In genomic region chr5:102705170-102705569, GRCm38 (mm10) we compare ENCODE assay signal across 23 mouse cellular contexts.
DNase-seq lines count a peak whose midpoint lies in the region; ATAC-seq and TF ChIP-seq lines count a peak whose summit lies in the region.
"Had no signal": no experiment of that assay in that cellular context is flagged by ENCODE, and none has a peak within 500 bp of the region (broad histone marks: within the 10 kb centered on the region; RNA-seq: fewer than 3 reads in every experiment).

No protein-coding gene starts in this region.

- WGBS in kidney, embryonic 15.5 days, result 17% methylated on average over 2 of the region's 2 CpGs
- 35% methylated on average over 2 of the region's 2 CpGs for WGBS in kidney, embryonic 14.5 days
- 15% methylated on average over 2 of the region's 2 CpGs for WGBS in kidney, postnatal 0 days
- 34% methylated on average over 2 of the region's 2 CpGs for WGBS in forebrain, embryonic 13.5 days

- no peak overlapping the region for H3K4me2 ChIP-seq in kidney, embryonic 15.5 days
- no peak overlapping the region for H3K4me2 ChIP-seq in kidney, embryonic 14.5 days (replicated peaks; ENCODE audit: low read depth, low read length)
- H3K4me2 ChIP-seq in kidney, postnatal 0 days (ENCODE audit: low read length), result no peak overlapping the region
- H3K4me2 ChIP-seq in forebrain, embryonic 13.5 days, result no peak overlapping the region
- H3K4me2 ChIP-seq: heart, embryonic 11.5 days; limb, embryonic 12.5 days; liver, embryonic 11.5 days; midbrain, embryonic 12.5 days; neural tube, embryonic 15.5 days had no signal

- 0 out of 2 replicates have a peak overlapping the region, but pooled peaks have one; percentile 35 for H3K27ac ChIP-seq in kidney, embryonic 15.5 days
- H3K27ac ChIP-seq in kidney, embryonic 14.5 days (ENCODE audit: low read depth, low read length), result no peak overlapping the region
- 0 out of 2 replicates have a peak overlapping the region, but pooled peaks have one; percentile 47 for H3K27ac ChIP-seq in kidney, postnatal 0 days
- H3K27ac ChIP-seq in forebrain, embryonic 13.5 days, result no peak overlapping the region
- H3K27ac ChIP-seq: gastrocnemius, adult 2 months; hindbrain, embryonic 10.5 days; hindbrain, postnatal 0 days; layer of hippocampus, adult 2 months; limb, embryonic 12.5 days; midbrain, embryonic 12.5 days; neural tube, embryonic 15.5 days had no signal

- DNase-seq in adipocyte (ENCODE audit: low spot score), result peak; percentile 18
- no peak for DNase-seq in kidney, postnatal 0 days (ENCODE audit: low spot score)
- no peak for DNase-seq in right cerebral cortex, postnatal 10 days (ENCODE audit: low spot score in 2 of 2)
- DNase-seq: adrenal gland, adult 8-10 months; cerebellum, adult 11-12 months; cerebellum, postnatal 25 days; gastrocnemius, adult 2 months; layer of hippocampus, postnatal 36 days; liver, postnatal 0 days had no signal

- H3K9me3 ChIP-seq in kidney, embryonic 15.5 days (replicated peaks), result no peaks in the 10 kb centered on the region
- no peaks in the 10 kb centered on the region for H3K9me3 ChIP-seq in kidney, embryonic 14.5 days (ENCODE audit: control insufficient read depth, low read length)
- H3K9me3 ChIP-seq in kidney, postnatal 0 days (replicated peaks; ENCODE audit: low read length), result no peaks in the 10 kb centered on the region
- no peaks in the 10 kb centered on the region for H3K9me3 ChIP-seq in forebrain, embryonic 13.5 days (replicated peaks)
- H3K9me3 ChIP-seq: hindbrain, embryonic 10.5 days; limb, embryonic 12.5 days; midbrain, embryonic 12.5 days; neural tube, embryonic 15.5 days had no signal

- no peak overlapping the region for H3K4me3 ChIP-seq in kidney, embryonic 15.5 days (replicated peaks)
- no peak overlapping the region for H3K4me3 ChIP-seq in kidney, embryonic 14.5 days (ENCODE audit: low read length)
- H3K4me3 ChIP-seq in kidney, postnatal 0 days (replicated peaks; ENCODE audit: low read depth, low read length), result no peak overlapping the region
- no peak overlapping the region for H3K4me3 ChIP-seq in forebrain, embryonic 13.5 days
- H3K4me3 ChIP-seq: gastrocnemius, adult 2 months; hindbrain, embryonic 10.5 days; layer of hippocampus, adult 2 months; limb, embryonic 12.5 days; midbrain, embryonic 12.5 days; neural tube, embryonic 15.5 days had no signal

- no peaks in the 10 kb centered on the region for H3K36me3 ChIP-seq in kidney, embryonic 15.5 days
- H3K36me3 ChIP-seq in kidney, embryonic 14.5 days (ENCODE audit: control insufficient read depth, insufficient read depth, low read length), result no peaks in the 10 kb centered on the region
- no peaks in the 10 kb centered on the region for H3K36me3 ChIP-seq in kidney, postnatal 0 days (ENCODE audit: insufficient read depth, low read length)
- no peaks in the 10 kb centered on the region for H3K36me3 ChIP-seq in forebrain, embryonic 13.5 days (ENCODE audit: poor library complexity, severe bottlenecking)
- H3K36me3 ChIP-seq: hindbrain, embryonic 10.5 days; limb, embryonic 12.5 days; midbrain, embryonic 12.5 days; neural tube, embryonic 15.5 days had no signal

- peaks cover 19% of the 10 kb centered on the region for H3K4me1 ChIP-seq in kidney, embryonic 15.5 days
- peaks cover 7% of the 10 kb centered on the region; the same call in 1 of the 2 replicates for H3K4me1 ChIP-seq in kidney, embryonic 14.5 days (ENCODE audit: control insufficient read depth, insufficient read depth, low read length)
- H3K4me1 ChIP-seq in kidney, postnatal 0 days (replicated peaks; ENCODE audit: insufficient read depth, low read length), result peaks cover 8% of the 10 kb centered on the region; the same call in 1 of the 2 replicates
- no peaks in the 10 kb centered on the region for H3K4me1 ChIP-seq in forebrain, embryonic 13.5 days
- H3K4me1 ChIP-seq: midbrain, embryonic 12.5 days had no signal

- no peak for TF ChIP-seq CTCF in kidney, postnatal 0 days (IDR thresholded peaks at IDR 0.05; ENCODE audit: low read depth)

- no peak for ATAC-seq in kidney, embryonic 15.5 days (replicated peaks; ENCODE audit: low FRiP score)
- ATAC-seq in kidney, embryonic 14.5 days (ENCODE audit: low FRiP score, low TSS enrichment), result no peak
- ATAC-seq in kidney, postnatal 0 days (replicated peaks; ENCODE audit: low FRiP score, low read depth), result no peak
- ATAC-seq in megakaryocyte progenitor cell, adult 5-6 weeks (replicated peaks; ENCODE audit: poor library complexity), result peak; percentile 46
- ATAC-seq in forebrain, embryonic 13.5 days, result no peak
- ATAC-seq: forebrain, embryonic 14.5 days; hindbrain, postnatal 0 days; intestine, embryonic 16.5 days; liver, postnatal 0 days had no signal

- H3K9ac ChIP-seq in kidney, embryonic 15.5 days, result no peak overlapping the region
- no peak overlapping the region for H3K9ac ChIP-seq in kidney, embryonic 14.5 days (ENCODE audit: low read depth, low read length)
- H3K9ac ChIP-seq in kidney, postnatal 0 days (ENCODE audit: low read depth, low read length), result no peak overlapping the region
- no peak overlapping the region for H3K9ac ChIP-seq in forebrain, embryonic 13.5 days
- H3K9ac ChIP-seq: limb, embryonic 12.5 days; liver, postnatal 0 days; midbrain, embryonic 12.5 days; neural tube, embryonic 15.5 days had no signal

- H3K27me3 ChIP-seq in kidney, embryonic 15.5 days, result no peaks in the 10 kb centered on the region
- no peaks in the 10 kb centered on the region for H3K27me3 ChIP-seq in kidney, embryonic 14.5 days (ENCODE audit: control insufficient read depth, insufficient read depth, low read length)
- H3K27me3 ChIP-seq in kidney, postnatal 0 days (ENCODE audit: insufficient read depth, low read length), result no peaks in the 10 kb centered on the region
- no peaks in the 10 kb centered on the region for H3K27me3 ChIP-seq in forebrain, embryonic 13.5 days
- H3K27me3 ChIP-seq: limb, embryonic 12.5 days; midbrain, embryonic 12.5 days; neural tube, embryonic 15.5 days had no signal

Comparison
In these comparisons a context has a peak if more than half of its experiments do, and no peak if none do; other contexts are left out.
1. H3K27ac ChIP-seq: peak in kidney, embryonic 15.5 days (single experiment) and kidney, postnatal 0 days (single experiment); none in kidney, embryonic 14.5 days (single experiment) and forebrain, embryonic 13.5 days (single experiment).